Comparison of ENCODE assay signal across 13 mouse cellular contexts in genomic region chr8:80848631-80849030, GRCm38 (mm10). TPM values are rescaled to one million over a fixed set of nuclear protein-coding genes. Genes with fewer than 3 reads are reported as not detected.
A peak's percentile ranks its signal among the peaks of the same experiment; 100 is the strongest.
DNase-seq lines count a peak whose midpoint lies in the region; ATAC-seq and TF ChIP-seq lines count a peak whose summit lies in the region.
"Had no signal": no experiment of that assay in that cellular context is flagged by ENCODE, and none has a peak within 500 bp of the region (broad histone marks: within the 10 kb centered on the region; RNA-seq: fewer than 3 reads in every experiment).

No protein-coding gene starts in this region.

- no peak for TF ChIP-seq CTCF in lung, embryonic 14.5 days (IDR thresholded peaks at IDR 0.05; ENCODE audit: low read depth)
- no peak for TF ChIP-seq CTCF in lung, adult 2 months (IDR thresholded peaks at IDR 0.05; ENCODE audit: insufficient read depth, low read length)
- no peak for TF ChIP-seq CTCF in midbrain, postnatal 0 days (IDR thresholded peaks at IDR 0.05)

- peak overlapping the region; percentile 61; the same call in 1 of the 2 replicates for H3K27ac ChIP-seq in embryonic facial prominence, embryonic 13.5 days
- no peak overlapping the region for H3K27ac ChIP-seq in embryonic facial prominence, embryonic 10.5 days (replicated peaks)
- H3K27ac ChIP-seq in heart, embryonic 15.5 days, result peak overlapping the region; percentile 84
- H3K27ac ChIP-seq in lung, embryonic 14.5 days (ENCODE audit: low read depth), result peak overlapping the region; percentile 89
- peak overlapping the region; percentile 85 for H3K27ac ChIP-seq in stomach, embryonic 15.5 days
- H3K27ac ChIP-seq in midbrain, postnatal 0 days (ENCODE audit: low read depth, low read length), result no peak overlapping the region
- H3K27ac ChIP-seq: hindbrain, postnatal 0 days; midbrain, embryonic 15.5 days had no signal

- H3K27me3 ChIP-seq in embryonic facial prominence, embryonic 13.5 days, result no peaks in the 10 kb centered on the region
- H3K27me3 ChIP-seq in embryonic facial prominence, embryonic 10.5 days (replicated peaks; ENCODE audit: low read depth, poor library complexity, severe bottlenecking), result no peaks in the 10 kb centered on the region
- no peaks in the 10 kb centered on the region for H3K27me3 ChIP-seq in heart, embryonic 15.5 days
- H3K27me3 ChIP-seq in lung, embryonic 14.5 days (ENCODE audit: insufficient read depth, low read length), result no peaks in the 10 kb centered on the region
- no peaks in the 10 kb centered on the region for H3K27me3 ChIP-seq in stomach, embryonic 15.5 days (replicated peaks)
- H3K27me3 ChIP-seq in midbrain, postnatal 0 days (ENCODE audit: insufficient read depth, low read length), result no peaks in the 10 kb centered on the region
- H3K27me3 ChIP-seq: CH12.LX; midbrain, embryonic 15.5 days had no signal

- H3K9ac ChIP-seq in embryonic facial prominence, embryonic 13.5 days, result no peak overlapping the region
- H3K9ac ChIP-seq in heart, embryonic 15.5 days, result no peak overlapping the region
- H3K9ac ChIP-seq in lung, embryonic 14.5 days, result no peak overlapping the region; the same call in 1 of the 2 replicates
- H3K9ac ChIP-seq in stomach, embryonic 15.5 days, result no peak overlapping the region
- H3K9ac ChIP-seq in midbrain, postnatal 0 days (replicated peaks; ENCODE audit: low read length, poor library complexity, severe bottlenecking), result no peak overlapping the region
- H3K9ac ChIP-seq: midbrain, embryonic 15.5 days had no signal

- H3K36me3 ChIP-seq in embryonic facial prominence, embryonic 13.5 days, result no peaks in the 10 kb centered on the region
- H3K36me3 ChIP-seq in embryonic facial prominence, embryonic 10.5 days (replicated peaks), result no peaks in the 10 kb centered on the region
- H3K36me3 ChIP-seq in heart, embryonic 15.5 days, result no peaks in the 10 kb centered on the region
- no peaks in the 10 kb centered on the region for H3K36me3 ChIP-seq in lung, embryonic 14.5 days (ENCODE audit: insufficient read depth)
- H3K36me3 ChIP-seq in stomach, embryonic 15.5 days, result no peaks in the 10 kb centered on the region
- no peaks in the 10 kb centered on the region for H3K36me3 ChIP-seq in midbrain, postnatal 0 days (ENCODE audit: insufficient read depth, low read length)
- H3K36me3 ChIP-seq: midbrain, embryonic 15.5 days had no signal

- no peaks in the 10 kb centered on the region for H3K9me3 ChIP-seq in embryonic facial prominence, embryonic 13.5 days
- H3K9me3 ChIP-seq in embryonic facial prominence, embryonic 10.5 days, result no peaks in the 10 kb centered on the region
- H3K9me3 ChIP-seq in heart, embryonic 15.5 days (replicated peaks), result no peaks in the 10 kb centered on the region
- H3K9me3 ChIP-seq in lung, embryonic 14.5 days (ENCODE audit: low read depth, low read length), result no peaks in the 10 kb centered on the region
- no peaks in the 10 kb centered on the region for H3K9me3 ChIP-seq in stomach, embryonic 15.5 days
- H3K9me3 ChIP-seq in midbrain, postnatal 0 days (ENCODE audit: low read length), result no peaks in the 10 kb centered on the region
- H3K9me3 ChIP-seq: midbrain, embryonic 15.5 days had no signal

- DNase-seq in embryonic facial prominence, embryonic 10.5 days (ENCODE audit: low spot score), result no peak
- DNase-seq in heart, adult 18-20 months, result no peak
- no peak for DNase-seq in lung, embryonic 14.5 days
- DNase-seq in lung, adult 2 months, result no peak
- no peak for DNase-seq in midbrain, postnatal 0 days (ENCODE audit: low spot score)
- DNase-seq: cerebellum, adult 18-20 months; thymus, postnatal 36 days had no signal

- ATAC-seq in embryonic facial prominence, embryonic 13.5 days (ENCODE audit: insufficient number of reproducible peaks, insufficient read depth, low FRiP score, low TSS enrichment, low read depth), result no peak
- no peak for ATAC-seq in heart, embryonic 15.5 days (replicated peaks; ENCODE audit: insufficient number of reproducible peaks, insufficient read depth, low FRiP score, low read depth)
- no peak for ATAC-seq in lung, embryonic 14.5 days (ENCODE audit: insufficient read depth)
- no peak for ATAC-seq in stomach, embryonic 15.5 days (ENCODE audit: insufficient read depth, low FRiP score, low read depth)
- ATAC-seq in midbrain, postnatal 0 days (ENCODE audit: low FRiP score), result no peak
- ATAC-seq: hindbrain, postnatal 0 days; midbrain, embryonic 15.5 days had no signal

- H3K4me1 ChIP-seq in embryonic facial prominence, embryonic 13.5 days, result peaks cover 59% of the 10 kb centered on the region
- peaks cover 37% of the 10 kb centered on the region for H3K4me1 ChIP-seq in embryonic facial prominence, embryonic 10.5 days
- H3K4me1 ChIP-seq in heart, embryonic 15.5 days (replicated peaks), result peaks cover 91% of the 10 kb centered on the region
- H3K4me1 ChIP-seq in lung, embryonic 14.5 days (ENCODE audit: insufficient read depth), result peaks cover 17% of the 10 kb centered on the region
- H3K4me1 ChIP-seq in lung, adult 2 months (ENCODE audit: control insufficient read depth, insufficient read depth, low read length), result peaks cover 9% of the 10 kb centered on the region
- peaks cover 23% of the 10 kb centered on the region for H3K4me1 ChIP-seq in stomach, embryonic 15.5 days
- no peaks in the 10 kb centered on the region; the same call in 1 of the 2 replicates for H3K4me1 ChIP-seq in midbrain, postnatal 0 days (ENCODE audit: insufficient read depth, low read length)

- 69% methylated on average over 11 of the region's 11 CpGs for WGBS in embryonic facial prominence, embryonic 13.5 days
- 79% methylated on average over 11 of the region's 11 CpGs for WGBS in embryonic facial prominence, embryonic 10.5 days
- 68% methylated on average over 11 of the region's 11 CpGs for WGBS in heart, embryonic 15.5 days
- 57% methylated on average over 11 of the region's 11 CpGs for WGBS in lung, embryonic 14.5 days
- 58% methylated on average over 11 of the region's 11 CpGs for WGBS in lung, adult 2 months
- 64% methylated on average over 11 of the region's 11 CpGs for WGBS in stomach, embryonic 15.5 days
- 75% methylated on average over 11 of the region's 11 CpGs for WGBS in midbrain, postnatal 0 days

- H3K4me2 ChIP-seq in embryonic facial prominence, embryonic 13.5 days, result no peak overlapping the region
- H3K4me2 ChIP-seq in heart, embryonic 15.5 days, result peak overlapping the region; percentile 34; the same call in 1 of the 2 replicates
- no peak overlapping the region for H3K4me2 ChIP-seq in lung, embryonic 14.5 days
- no peak overlapping the region; the same call in 1 of the 2 replicates for H3K4me2 ChIP-seq in stomach, embryonic 15.5 days
- H3K4me2 ChIP-seq in midbrain, postnatal 0 days (ENCODE audit: low read depth, low read length, poor library complexity, severe bottlenecking), result no peak overlapping the region
- H3K4me2 ChIP-seq: midbrain, embryonic 15.5 days had no signal

- no peak for TF ChIP-seq POLR2A in lung, adult 2 months (IDR thresholded peaks at IDR 0.05; ENCODE audit: borderline replicate concordance, extremely low read depth, low read depth, low read length)

- H3K4me3 ChIP-seq in embryonic facial prominence, embryonic 13.5 days, result no peak overlapping the region
- H3K4me3 ChIP-seq in embryonic facial prominence, embryonic 10.5 days, result no peak overlapping the region
- H3K4me3 ChIP-seq in heart, embryonic 15.5 days, result no peak overlapping the region
- H3K4me3 ChIP-seq in lung, embryonic 14.5 days (ENCODE audit: low read depth, low read length), result no peak overlapping the region
- no peak overlapping the region for H3K4me3 ChIP-seq in lung, adult 2 months (replicated peaks; ENCODE audit: extremely low read depth, low read depth, low read length)
- no peak overlapping the region for H3K4me3 ChIP-seq in stomach, embryonic 15.5 days (replicated peaks)
- no peak overlapping the region for H3K4me3 ChIP-seq in midbrain, postnatal 0 days (ENCODE audit: low read depth, low read length)
- H3K4me3 ChIP-seq: midbrain, embryonic 15.5 days had no signal

RNA-seq across cellular contexts. Expression of gene Gab1, which starts 31.7 kb away (rescaled TPM):
- polyA plus RNA-seq in embryonic facial prominence, embryonic 13.5 days (2015; fragmentation: Nextera tagmentation; extraction: Ambion mirVana), result 22.2 and 22.7 TPM in 2 replicates
- polyA plus RNA-seq in embryonic facial prominence, embryonic 10.5 days (2016; fragmentation: Nextera tagmentation; extraction: Ambion mirVana), result 14.5 and 15.0 TPM in 2 replicates
- 28.4 and 30.6 TPM in 2 replicates for polyA plus RNA-seq in heart, embryonic 15.5 days (2015; fragmentation: Nextera tagmentation; extraction: Ambion mirVana)
- 10 to 100 TPM; 30.2 to 35.5 TPM for total RNA-seq in heart, adult 18-20 months (2021)
- 36.2 and 37.8 TPM in 2 replicates for polyA plus RNA-seq in lung, embryonic 14.5 days (2014; fragmentation: Nextera tagmentation; extraction: Ambion mirVana)
- polyA plus RNA-seq in lung, adult 2 months (2012; rRNA removed), result 36.2 and 49.5 TPM in 2 replicates
- polyA plus RNA-seq in stomach, embryonic 15.5 days (2015; fragmentation: Nextera tagmentation; extraction: Ambion mirVana), result 15.5 and 16.8 TPM in 2 replicates
- total RNA-seq in midbrain, postnatal 0 days (2014; rRNA removed), result 18.3 and 20.5 TPM in 2 replicates
- 8.7 TPM in 2 replicates for polyA plus RNA-seq in midbrain, postnatal 0 days (2015; fragmentation: Nextera tagmentation; extraction: Ambion mirVana)

Comparison
In these comparisons a context has a peak if more than half of its experiments do, and no peak if none do; other contexts are left out.
1. H3K27ac ChIP-seq: peak in embryonic facial prominence, embryonic 13.5 days (single experiment), heart, embryonic 15.5 days (single experiment), lung, embryonic 14.5 days (single experiment) and stomach, embryonic 15.5 days (single experiment); none in embryonic facial prominence, embryonic 10.5 days (single experiment) and midbrain, postnatal 0 days (single experiment).